Mouse (Mus musculus) layer of hippocampus, adult 9-10 months (tissue): ENCODE data around the gene Trappc3.

ENCODE experiments used
- DNase-seq: peaks from one replicate; pipeline ENCODE4 v3.0.0; 2022; ENCODE audit warnings: low spot score

Trappc3 gene

GRCm38 (mm10) chr4:126314393-126314792, 52.3 kb downstream of the Trappc3 start:
- no peak for DNase-seq

- DNase-seq: no peak
Observed at GRCm38 (mm10) chr4:126315931-126316330, 53.8 kb downstream of the Trappc3 start.

GRCm38 (mm10) chr4:126316443-126317040, 54.4 kb downstream of the Trappc3 start:
- no peak for DNase-seq

GRCm38 (mm10) chr4:126319806-126320205, 57.7 kb downstream of the Trappc3 start:
- DNase-seq: no peak

GRCm38 (mm10) chr4:126321111-126321853, 59.2 kb downstream of the Trappc3 start, which contains the start of gene Adprhl2:
Adprhl2 (minus strand) TSS chr4:126321703.
- DNase-seq: peak; percentile 93

GRCm38 (mm10) chr4:126321854-126322511, 59.9 kb downstream of the Trappc3 start:
- no peak for DNase-seq

- DNase-seq: no peak
Observed at GRCm38 (mm10) chr4:126322646-126323045, 60.5 kb downstream of the Trappc3 start.

GRCm38 (mm10) chr4:126324861-126325260, 62.7 kb downstream of the Trappc3 start:
- DNase-seq: no peak

- no peak for DNase-seq
Observed at GRCm38 (mm10) chr4:126325281-126325861, 63.2 kb downstream of the Trappc3 start, which contains the start of gene Tekt2. Tekt2 (minus strand) TSS chr4:126325688.
